Mouse (Mus musculus): ENCODE results near the gene Tcf7l2.

Tcf7l2 gene

GRCm38 (mm10) chr19:55741439-55741928, at the start of gene Tcf7l2:
Gene Tcf7l2 (plus strand): TSS chr19:55741820.
- peak; percentile 22 to 57 for DNase-seq (ENCODE audit: low spot score in 2 of 2)

- no peak for DNase-seq (ENCODE audit: low spot score in 2 of 2)
Measured at GRCm38 (mm10) chr19:55694651-55695050, 47.0 kb upstream of the Tcf7l2 start.

GRCm38 (mm10) chr19:55695418-55695817, 46.2 kb upstream of the Tcf7l2 start:
- DNase-seq (ENCODE audit: low spot score in 2 of 2) = no peak

- DNase-seq (ENCODE audit: low spot score in 2 of 2) = no peak
Measured at GRCm38 (mm10) chr19:55698892-55699291, 42.7 kb upstream of the Tcf7l2 start.

- DNase-seq (ENCODE audit: low spot score in 2 of 2) = no peak
Measured at GRCm38 (mm10) chr19:55700214-55700568, 41.4 kb upstream of the Tcf7l2 start.

- DNase-seq (ENCODE audit: low spot score in 2 of 2) = no peak
Measured at GRCm38 (mm10) chr19:55700569-55701282, 40.9 kb upstream of the Tcf7l2 start.

GRCm38 (mm10) chr19:55701283-55701633, 40.4 kb upstream of the Tcf7l2 start:
- no peak for DNase-seq (ENCODE audit: low spot score in 2 of 2)

- no peak for DNase-seq (ENCODE audit: low spot score in 2 of 2)
Measured at GRCm38 (mm10) chr19:55702081-55702480, 39.5 kb upstream of the Tcf7l2 start.

GRCm38 (mm10) chr19:55702716-55703115, 38.9 kb upstream of the Tcf7l2 start:
- no peak for DNase-seq (ENCODE audit: low spot score in 2 of 2)

GRCm38 (mm10) chr19:55704071-55704470, 37.5 kb upstream of the Tcf7l2 start:
- DNase-seq (ENCODE audit: low spot score in 2 of 2) = no peak

GRCm38 (mm10) chr19:55706300-55706699, 35.3 kb upstream of the Tcf7l2 start:
- DNase-seq (ENCODE audit: low spot score in 2 of 2) = no peak

GRCm38 (mm10) chr19:55706806-55707205, 34.8 kb upstream of the Tcf7l2 start:
- no peak for DNase-seq (ENCODE audit: low spot score in 2 of 2)

GRCm38 (mm10) chr19:55708031-55708554, 33.5 kb upstream of the Tcf7l2 start:
- DNase-seq (ENCODE audit: low spot score in 2 of 2) = no peak

- no peak for DNase-seq (ENCODE audit: low spot score in 2 of 2)
Measured at GRCm38 (mm10) chr19:55710841-55711240, 30.8 kb upstream of the Tcf7l2 start.

GRCm38 (mm10) chr19:55711701-55712100, 29.9 kb upstream of the Tcf7l2 start:
- no peak for DNase-seq (ENCODE audit: low spot score in 2 of 2)

GRCm38 (mm10) chr19:55712678-55713077, 28.9 kb upstream of the Tcf7l2 start:
- no peak for DNase-seq (ENCODE audit: low spot score in 2 of 2)

GRCm38 (mm10) chr19:55714015-55714414, 27.6 kb upstream of the Tcf7l2 start:
- peak in 1 of 2 experiments; percentile 1 for DNase-seq (ENCODE audit: low spot score in 2 of 2)

GRCm38 (mm10) chr19:55714665-55715064, 27.0 kb upstream of the Tcf7l2 start:
- DNase-seq (ENCODE audit: low spot score in 2 of 2) = no peak

GRCm38 (mm10) chr19:55719083-55719482, 22.5 kb upstream of the Tcf7l2 start:
- DNase-seq (ENCODE audit: low spot score in 2 of 2) = no peak

GRCm38 (mm10) chr19:55719524-55720408, 21.9 kb upstream of the Tcf7l2 start:
- no peak for DNase-seq (ENCODE audit: low spot score in 2 of 2)

- DNase-seq (ENCODE audit: low spot score in 2 of 2) = no peak
Measured at GRCm38 (mm10) chr19:55720409-55721092, 21.1 kb upstream of the Tcf7l2 start.

- DNase-seq (ENCODE audit: low spot score in 2 of 2) = no peak
Measured at GRCm38 (mm10) chr19:55722376-55722775, 19.2 kb upstream of the Tcf7l2 start.

Measured in frontal cortex, postnatal 36 days (tissue).